7 mouse cellular contexts compared by ENCODE assay signal in the genomic region with DNA sequence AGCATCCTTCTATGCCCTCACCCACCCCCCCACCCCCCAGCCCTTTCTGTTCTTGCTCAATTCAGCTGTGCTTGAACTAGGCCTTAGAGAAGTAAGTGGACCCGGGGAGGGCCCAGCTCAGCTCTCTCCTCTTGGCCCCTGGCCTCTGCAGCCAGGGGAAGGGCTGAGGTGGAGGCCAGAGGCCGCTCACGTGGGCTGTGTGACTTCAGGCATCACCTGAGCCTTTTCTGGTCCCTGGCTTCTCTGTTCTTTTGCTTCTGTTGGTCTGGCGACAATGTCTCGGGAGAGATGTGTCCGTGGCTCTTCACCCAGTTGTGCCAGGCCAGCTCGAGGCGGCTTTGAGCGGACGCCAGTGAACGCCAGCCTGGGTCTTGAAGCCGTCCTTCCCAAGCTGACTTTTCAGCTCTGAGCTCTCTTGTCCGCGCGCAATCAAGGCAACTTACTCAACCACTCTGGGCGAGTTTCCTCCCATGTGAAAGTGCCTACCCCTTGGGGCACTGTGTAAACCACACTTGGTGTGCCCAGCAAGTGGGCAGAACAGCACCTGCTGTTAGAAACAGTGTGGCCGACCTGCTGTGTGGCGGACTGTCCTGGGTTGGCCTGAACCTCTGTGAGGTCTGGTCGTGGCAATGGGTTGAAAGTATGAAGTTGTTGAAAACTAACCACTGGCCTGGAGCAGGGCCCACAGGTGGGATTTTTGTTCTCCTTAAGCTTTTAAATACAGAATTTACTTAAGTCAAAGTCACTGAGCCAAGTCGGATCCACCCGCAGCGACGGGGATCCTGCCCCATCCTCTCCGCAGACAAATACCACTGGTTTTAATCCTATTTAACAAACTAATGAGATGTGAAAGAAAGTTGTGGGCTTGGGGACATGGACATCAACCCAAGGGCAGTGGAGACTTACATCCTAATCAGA.
DNase-seq lines count a peak whose midpoint lies in the region; ATAC-seq and TF ChIP-seq lines count a peak whose summit lies in the region.

No protein-coding gene starts in this region.

- no peak for ATAC-seq in limb, embryonic 14.5 days (ENCODE audit: low FRiP score, low read depth)

- DNase-seq in lung, adult 2 months = no peak
- no peak for DNase-seq in lung, postnatal 10 days
- DNase-seq in limb, embryonic 14.5 days (ENCODE audit: low spot score) = no peak
- peak; percentile 42 for DNase-seq in splenic B cell, adult 2 months (ENCODE audit: low read depth, low spot score)
- no peak for DNase-seq in right cerebral cortex, postnatal 10 days (ENCODE audit: low spot score in 2 of 2)
- DNase-seq in urinary bladder, postnatal 4 days (ENCODE audit: low spot score in 2 of 2) = no peak

- peaks cover 27% of the 10 kb centered on the region for H3K4me1 ChIP-seq in lung, adult 2 months (ENCODE audit: control insufficient read depth, insufficient read depth, low read length)
- peaks cover 22% of the 10 kb centered on the region for H3K4me1 ChIP-seq in embryonic fibroblast, embryonic 13.5 days (ENCODE audit: control insufficient read depth, insufficient read depth, low read length)
- peaks cover 52% of the 10 kb centered on the region for H3K4me1 ChIP-seq in limb, embryonic 14.5 days (ENCODE audit: control insufficient read depth, insufficient read depth, low read length)

- peak overlapping the region; percentile 92 for H3K4me2 ChIP-seq in limb, embryonic 14.5 days (replicated peaks; ENCODE audit: low read depth, low read length, severe bottlenecking)

- H3K9me3 ChIP-seq in limb, embryonic 14.5 days (ENCODE audit: control insufficient read depth, low read length) = no peaks in the 10 kb centered on the region

- no peaks in the 10 kb centered on the region for H3K27me3 ChIP-seq in limb, embryonic 14.5 days (ENCODE audit: control insufficient read depth, insufficient read depth, low read length)
- H3K27me3 ChIP-seq in splenic B cell, adult 2 months (ENCODE audit: control insufficient read depth, insufficient read depth, low read length, poor library complexity, severe bottlenecking) = no peaks in the 10 kb centered on the region

- H3K9ac ChIP-seq in limb, embryonic 14.5 days (ENCODE audit: low read depth, low read length, severe bottlenecking) = 0 out of 2 replicates have a peak overlapping the region, but pooled peaks have one; percentile 76

- H3K4me3 ChIP-seq in lung, adult 2 months (replicated peaks; ENCODE audit: extremely low read depth, low read depth, low read length) = no peak overlapping the region
- H3K4me3 ChIP-seq in embryonic fibroblast, embryonic 13.5 days (ENCODE audit: insufficient read depth, low read length) = no peak overlapping the region
- H3K4me3 ChIP-seq in limb, embryonic 14.5 days (replicated peaks; ENCODE audit: low read length) = no peak overlapping the region

- no peak for TF ChIP-seq CTCF in lung, adult 2 months (IDR thresholded peaks at IDR 0.05; ENCODE audit: insufficient read depth, low read length)
- no peak for TF ChIP-seq CTCF in embryonic fibroblast, embryonic 13.5 days (IDR thresholded peaks at IDR 0.05; ENCODE audit: borderline replicate concordance, insufficient read depth, low read length)

- H3K36me3 ChIP-seq in limb, embryonic 14.5 days (ENCODE audit: control insufficient read depth, insufficient read depth, low read length) = no peaks in the 10 kb centered on the region
- no peaks in the 10 kb centered on the region for H3K36me3 ChIP-seq in splenic B cell, adult 2 months (ENCODE audit: control insufficient read depth, insufficient read depth, low read length, poor library complexity, severe bottlenecking)

- peak overlapping the region; percentile 96 for H3K27ac ChIP-seq in embryonic fibroblast, embryonic 13.5 days (ENCODE audit: insufficient read depth, low read length)
- peak overlapping the region; percentile 83; the same call in 1 of the 2 replicates for H3K27ac ChIP-seq in limb, embryonic 14.5 days (replicated peaks; ENCODE audit: low read depth, low read length)

- WGBS in lung, adult 2 months = 72% methylated on average over 24 of the region's 24 CpGs
- WGBS in limb, embryonic 14.5 days = 82% methylated on average over 24 of the region's 24 CpGs

- peak; percentile 7; the same call in 1 of the 2 replicates for TF ChIP-seq POLR2A in lung, adult 2 months (IDR thresholded peaks at IDR 0.05; ENCODE audit: borderline replicate concordance, extremely low read depth, low read depth, low read length)
- no peak for TF ChIP-seq POLR2A in embryonic fibroblast, embryonic 13.5 days (IDR thresholded peaks at IDR 0.05; ENCODE audit: low read depth, low read length)
- TF ChIP-seq POLR2A in limb, embryonic 14.5 days (IDR thresholded peaks at IDR 0.05; ENCODE audit: borderline replicate concordance, extremely low read depth, insufficient read depth, insufficient read length) = no peak
